Mouse (Mus musculus): Measurements from ENCODE around the gene Wdr93. TPM values are rescaled to one million over a fixed set of nuclear protein-coding genes. Genes with fewer than 3 reads are reported as not detected.

Wdr93 gene
- polyA plus RNA-seq, 1 experiment from 2014 or later, result 0.50 TPM

DNA sequence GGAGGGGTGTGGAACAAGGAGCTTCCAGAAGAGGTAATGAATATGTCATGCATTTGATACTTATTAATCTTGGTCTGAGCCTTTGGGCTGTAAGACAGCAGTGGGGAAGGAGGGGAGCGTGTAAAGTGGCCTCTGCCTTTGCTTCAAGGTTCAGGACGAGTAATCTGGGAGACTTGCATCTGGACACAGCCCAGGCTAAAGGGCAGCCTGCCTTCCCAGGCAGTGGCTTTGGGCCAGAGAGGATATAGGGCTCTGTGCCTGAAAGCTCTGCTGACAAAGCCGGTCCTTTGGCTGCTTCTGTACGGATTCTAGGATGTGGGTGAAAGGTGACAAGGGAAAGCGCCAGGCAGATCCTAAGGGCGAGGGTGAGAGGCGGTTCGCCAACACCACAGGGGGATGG lies 8.4 kb upstream of the Wdr93 start:
- H3K4me2 ChIP-seq (ENCODE audit: low read length), result no peak overlapping the region
- H3K27ac ChIP-seq (replicated peaks in 1 of 2; ENCODE audit: control insufficient read depth in 1 of 2, insufficient read depth in 1 of 2, low read depth in 2 of 2, low read length in 2 of 2), result no peak overlapping the region
- H3K4me3 ChIP-seq (ENCODE audit: control insufficient read depth in 1 of 2, insufficient read depth in 1 of 2, low read depth in 1 of 2, low read length in 2 of 2), result no peak overlapping the region
- no peak overlapping the region for H3K9ac ChIP-seq (ENCODE audit: low read length)
- H3K9me3 ChIP-seq (ENCODE audit: control insufficient read depth, low read length), result no peaks in the 10 kb centered on the region
- no peak for ATAC-seq (ENCODE audit: insufficient number of reproducible peaks, insufficient read depth, low FRiP score, low read depth)
- 76% methylated on average over 8 of the region's 8 CpGs for WGBS
- H3K36me3 ChIP-seq (ENCODE audit: control insufficient read depth, insufficient read depth, low read length), result peaks cover 13% of the 10 kb centered on the region
- H3K27me3 ChIP-seq (ENCODE audit: control insufficient read depth, insufficient read depth, low read length), result no peaks in the 10 kb centered on the region; the same call in 1 of the 2 replicates
- H3K4me1 ChIP-seq (ENCODE audit: control insufficient read depth in 2 of 2, insufficient read depth in 2 of 2, low read length in 2 of 2), result no peaks in the 10 kb centered on the region

DNA sequence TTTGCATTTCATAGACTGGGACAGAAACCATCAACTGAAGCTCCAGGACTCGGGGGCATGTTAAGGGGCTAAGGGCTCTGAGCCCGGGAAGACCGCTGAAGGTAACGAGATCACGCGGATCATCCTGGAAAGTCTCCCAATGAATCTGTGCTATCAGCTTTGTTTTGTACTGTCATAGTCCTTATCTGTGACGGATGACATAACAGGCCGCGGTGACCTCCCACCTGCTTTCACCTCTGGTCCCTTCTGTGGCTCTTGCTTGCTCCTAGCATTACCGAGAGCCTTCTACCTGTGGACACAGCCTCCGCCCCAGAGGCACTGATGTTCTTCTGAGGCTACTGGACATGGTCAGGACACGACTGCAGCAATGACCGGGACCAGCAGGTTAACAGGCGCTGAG lies 6.5 kb upstream of the Wdr93 start:
- no peak overlapping the region for H3K4me2 ChIP-seq (ENCODE audit: low read length)
- no peak overlapping the region for H3K27ac ChIP-seq (replicated peaks in 1 of 2; ENCODE audit: control insufficient read depth in 1 of 2, insufficient read depth in 1 of 2, low read depth in 2 of 2, low read length in 2 of 2)
- no peak for ATAC-seq (ENCODE audit: insufficient number of reproducible peaks, insufficient read depth, low FRiP score, low read depth)
- H3K4me1 ChIP-seq (ENCODE audit: control insufficient read depth in 2 of 2, insufficient read depth in 2 of 2, low read length in 2 of 2), result no peaks in the 10 kb centered on the region
- no peak overlapping the region for H3K9ac ChIP-seq (ENCODE audit: low read length)
- 87% methylated on average over 14 of the region's 14 CpGs for WGBS
- no peaks in the 10 kb centered on the region for H3K9me3 ChIP-seq (ENCODE audit: control insufficient read depth, low read length)
- H3K27me3 ChIP-seq (ENCODE audit: control insufficient read depth, insufficient read depth, low read length), result no peaks in the 10 kb centered on the region; the same call in 1 of the 2 replicates
- H3K4me3 ChIP-seq (ENCODE audit: control insufficient read depth in 1 of 2, insufficient read depth in 1 of 2, low read depth in 1 of 2, low read length in 2 of 2), result no peak overlapping the region
- H3K36me3 ChIP-seq (ENCODE audit: control insufficient read depth, insufficient read depth, low read length), result peaks cover 13% of the 10 kb centered on the region

DNA sequence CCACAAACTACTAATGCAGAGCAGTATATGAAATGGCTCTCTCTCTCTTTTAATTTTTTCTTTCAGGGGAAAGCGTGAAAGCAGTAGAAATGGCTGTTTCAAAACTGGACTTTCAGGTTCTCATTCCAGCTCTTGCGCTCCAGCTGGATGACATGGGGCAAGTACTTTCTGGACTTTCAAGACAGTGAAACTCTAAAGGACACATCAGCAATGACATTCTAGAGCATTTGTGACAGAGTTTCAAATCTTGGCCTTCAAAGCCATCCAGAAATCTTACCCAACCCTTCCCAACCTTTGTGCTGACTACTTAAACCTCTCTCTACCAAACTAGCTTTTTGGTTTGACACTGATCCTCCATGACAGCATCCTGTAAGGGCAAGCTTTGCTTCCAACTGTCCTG lies 4.0 kb upstream of the Wdr93 start:
- ATAC-seq (ENCODE audit: insufficient number of reproducible peaks, insufficient read depth, low FRiP score, low read depth), result no peak
- WGBS, result 94% methylated on average over 2 of the region's 2 CpGs
- H3K9me3 ChIP-seq (ENCODE audit: control insufficient read depth, low read length), result no peaks in the 10 kb centered on the region
- H3K27me3 ChIP-seq (ENCODE audit: control insufficient read depth, insufficient read depth, low read length), result no peaks in the 10 kb centered on the region
- H3K4me1 ChIP-seq (ENCODE audit: control insufficient read depth in 2 of 2, insufficient read depth in 2 of 2, low read length in 2 of 2), result peaks cover 0 to 3% of the 10 kb centered on the region in 2 experiments; a peak in 2 of 4 replicates
- no peak overlapping the region for H3K4me2 ChIP-seq (ENCODE audit: low read length)
- no peak overlapping the region for H3K9ac ChIP-seq (ENCODE audit: low read length)
- no peak overlapping the region for H3K4me3 ChIP-seq (ENCODE audit: control insufficient read depth in 1 of 2, insufficient read depth in 1 of 2, low read depth in 1 of 2, low read length in 2 of 2)
- H3K36me3 ChIP-seq (ENCODE audit: control insufficient read depth, insufficient read depth, low read length), result peaks cover 13% of the 10 kb centered on the region
- H3K27ac ChIP-seq (replicated peaks in 1 of 2; ENCODE audit: control insufficient read depth in 1 of 2, insufficient read depth in 1 of 2, low read depth in 2 of 2, low read length in 2 of 2), result no peak overlapping the region

DNA sequence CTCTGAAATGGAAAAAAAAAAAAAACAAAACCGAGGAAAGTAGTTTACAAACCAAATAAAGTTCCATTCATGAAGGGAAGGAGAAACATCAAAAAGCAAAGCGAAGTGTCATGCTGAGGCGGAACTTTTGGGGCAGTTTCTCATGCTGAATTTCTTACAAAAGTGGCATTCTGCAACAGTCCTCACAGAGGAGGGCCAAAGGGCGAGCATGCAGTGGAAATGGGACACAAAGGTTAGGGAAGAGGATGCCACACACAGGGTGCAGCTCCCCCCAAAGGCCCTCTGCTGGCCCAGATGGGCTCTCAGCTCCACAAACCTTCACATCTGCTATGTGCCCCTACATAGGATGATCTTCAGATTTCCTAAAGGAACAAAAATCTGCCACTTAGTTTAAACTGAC lies 2.7 kb upstream of the Wdr93 start:
- Histone ChIP-seq H3K9ac (ENCODE audit: low read length) (no peak overlapping the region), H3K4me2 (ENCODE audit: low read length) (no peak overlapping the region), H3K27ac (replicated peaks in 1 of 2; ENCODE audit: control insufficient read depth in 1 of 2, insufficient read depth in 1 of 2, low read depth in 2 of 2, low read length in 2 of 2) (no peak overlapping the region), H3K9me3 (ENCODE audit: control insufficient read depth, low read length) (no peaks in the 10 kb centered on the region), H3K36me3 (ENCODE audit: control insufficient read depth, insufficient read depth, low read length) (peaks cover 13% of the 10 kb centered on the region), H3K4me1 (ENCODE audit: control insufficient read depth in 2 of 2, insufficient read depth in 2 of 2, low read length in 2 of 2) (peaks cover 0 to 3% of the 10 kb centered on the region in 2 experiments; a peak in 2 of 4 replicates), H3K27me3 (ENCODE audit: control insufficient read depth, insufficient read depth, low read length) (no peaks in the 10 kb centered on the region), H3K4me3 (ENCODE audit: control insufficient read depth in 1 of 2, insufficient read depth in 1 of 2, low read depth in 1 of 2, low read length in 2 of 2) (no peak overlapping the region)
- no peak for ATAC-seq (ENCODE audit: insufficient number of reproducible peaks, insufficient read depth, low FRiP score, low read depth)
- WGBS, result 75% methylated on average over 4 of the region's 4 CpGs

DNA sequence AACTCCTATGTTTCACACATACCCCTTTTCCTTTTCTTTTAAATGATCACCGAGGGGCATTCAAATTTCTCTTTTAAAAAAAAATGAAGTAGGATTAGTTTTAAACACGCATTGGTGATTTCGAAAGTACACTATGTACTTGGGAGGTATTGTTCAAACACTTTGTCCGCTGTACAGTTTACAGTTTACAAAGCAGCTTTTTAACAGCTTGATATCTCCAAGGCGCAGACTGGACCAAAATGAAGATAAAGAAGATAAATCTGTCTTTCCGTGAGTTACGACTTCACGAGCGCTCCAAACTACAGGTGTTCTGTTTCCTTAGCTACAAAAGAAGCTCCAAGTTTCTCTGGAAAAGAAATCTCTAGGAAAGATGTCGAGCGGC lies 695 bp upstream of the Wdr93 start:
- H3K27me3 ChIP-seq (ENCODE audit: control insufficient read depth, insufficient read depth, low read length), result no peaks in the 10 kb centered on the region
- WGBS, result 20% methylated on average over 11 of the region's 11 CpGs
- H3K27ac ChIP-seq (replicated peaks in 1 of 2; ENCODE audit: control insufficient read depth in 1 of 2, insufficient read depth in 1 of 2, low read depth in 2 of 2, low read length in 2 of 2), result no peak overlapping the region
- ATAC-seq (ENCODE audit: insufficient number of reproducible peaks, insufficient read depth, low FRiP score, low read depth), result no peak
- no peaks in the 10 kb centered on the region for H3K9me3 ChIP-seq (ENCODE audit: control insufficient read depth, low read length)
- H3K36me3 ChIP-seq (ENCODE audit: control insufficient read depth, insufficient read depth, low read length), result peaks cover 5% of the 10 kb centered on the region
- H3K9ac ChIP-seq (ENCODE audit: low read length), result peak overlapping the region; percentile 82
- peak overlapping the region; percentile 73 for H3K4me3 ChIP-seq (ENCODE audit: control insufficient read depth in 1 of 2, insufficient read depth in 1 of 2, low read depth in 1 of 2, low read length in 2 of 2)
- peaks cover 0 to 3% of the 10 kb centered on the region in 2 experiments; a peak in 2 of 4 replicates for H3K4me1 ChIP-seq (ENCODE audit: control insufficient read depth in 2 of 2, insufficient read depth in 2 of 2, low read length in 2 of 2)
- H3K4me2 ChIP-seq (ENCODE audit: low read length), result peak overlapping the region; percentile 94

DNA sequence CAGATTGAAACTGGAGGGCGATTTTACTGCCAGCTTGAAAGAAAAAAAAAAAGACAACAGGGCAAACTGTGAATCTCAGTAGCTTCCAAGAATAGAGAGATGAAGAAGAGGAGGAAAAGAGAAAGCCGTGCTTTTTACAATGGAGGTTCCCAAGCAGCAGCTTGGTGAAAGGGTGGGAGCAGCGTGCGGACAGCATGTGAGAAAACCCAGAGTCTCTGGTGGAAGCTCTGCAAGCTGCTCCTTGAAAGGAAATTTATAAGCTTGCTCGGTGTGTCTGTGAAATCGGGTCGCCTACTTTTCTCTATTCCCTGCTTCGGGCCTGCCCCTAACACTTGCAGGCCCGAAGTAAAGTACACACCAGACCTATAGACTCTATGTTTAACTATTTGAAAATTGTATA lies 1.1 kb downstream of the Wdr93 start:
- Histone ChIP-seq H3K36me3 (ENCODE audit: control insufficient read depth, insufficient read depth, low read length) (no peaks in the 10 kb centered on the region), H3K9ac (ENCODE audit: low read length) (no peak overlapping the region), H3K27me3 (ENCODE audit: control insufficient read depth, insufficient read depth, low read length) (no peaks in the 10 kb centered on the region), H3K27ac (replicated peaks in 1 of 2; ENCODE audit: control insufficient read depth in 1 of 2, insufficient read depth in 1 of 2, low read depth in 2 of 2, low read length in 2 of 2) (no peak overlapping the region), H3K4me2 (ENCODE audit: low read length) (no peak overlapping the region), H3K4me1 (ENCODE audit: control insufficient read depth in 2 of 2, insufficient read depth in 2 of 2, low read length in 2 of 2) (peaks cover 0 to 3% of the 10 kb centered on the region in 2 experiments; a peak in 2 of 4 replicates), H3K9me3 (ENCODE audit: control insufficient read depth, low read length) (no peaks in the 10 kb centered on the region), H3K4me3 (ENCODE audit: control insufficient read depth in 1 of 2, insufficient read depth in 1 of 2, low read depth in 1 of 2, low read length in 2 of 2) (no peak overlapping the region)
- 89% methylated on average over 9 of the region's 9 CpGs for WGBS
- ATAC-seq (ENCODE audit: insufficient number of reproducible peaks, insufficient read depth, low FRiP score, low read depth), result no peak

DNA sequence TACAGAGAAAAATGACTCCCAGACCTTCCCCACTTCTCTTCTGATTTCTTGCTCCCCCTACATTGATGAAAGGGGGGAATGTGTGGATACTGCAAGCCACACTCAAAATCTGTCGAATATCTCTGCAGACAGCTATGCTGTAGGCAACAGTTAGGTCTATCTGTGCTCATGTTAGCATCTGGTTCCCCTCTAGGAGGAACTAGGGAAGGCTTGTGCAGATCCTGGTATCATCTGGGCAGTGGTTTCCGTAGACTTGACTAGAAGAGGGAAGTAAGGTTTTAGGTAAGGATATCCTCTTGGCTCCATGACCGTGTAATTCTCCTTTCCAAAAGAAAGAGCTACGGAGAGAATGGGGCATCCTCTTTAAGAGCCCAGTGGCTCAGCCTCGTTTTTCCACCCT lies 1.6 kb downstream of the Wdr93 start:
- Histone ChIP-seq H3K36me3 (ENCODE audit: control insufficient read depth, insufficient read depth, low read length) (no peaks in the 10 kb centered on the region), H3K27ac (replicated peaks in 1 of 2; ENCODE audit: control insufficient read depth in 1 of 2, insufficient read depth in 1 of 2, low read depth in 2 of 2, low read length in 2 of 2) (no peak overlapping the region), H3K4me1 (ENCODE audit: control insufficient read depth in 2 of 2, insufficient read depth in 2 of 2, low read length in 2 of 2) (peaks cover 0 to 3% of the 10 kb centered on the region in 2 experiments; a peak in 2 of 4 replicates), H3K4me3 (ENCODE audit: control insufficient read depth in 1 of 2, insufficient read depth in 1 of 2, low read depth in 1 of 2, low read length in 2 of 2) (no peak overlapping the region), H3K9ac (ENCODE audit: low read length) (no peak overlapping the region), H3K4me2 (ENCODE audit: low read length) (no peak overlapping the region), H3K9me3 (ENCODE audit: control insufficient read depth, low read length) (no peaks in the 10 kb centered on the region), H3K27me3 (ENCODE audit: control insufficient read depth, insufficient read depth, low read length) (no peaks in the 10 kb centered on the region)
- 73% methylated on average over 5 of the region's 5 CpGs for WGBS
- ATAC-seq (ENCODE audit: insufficient number of reproducible peaks, insufficient read depth, low FRiP score, low read depth), result no peak

DNA sequence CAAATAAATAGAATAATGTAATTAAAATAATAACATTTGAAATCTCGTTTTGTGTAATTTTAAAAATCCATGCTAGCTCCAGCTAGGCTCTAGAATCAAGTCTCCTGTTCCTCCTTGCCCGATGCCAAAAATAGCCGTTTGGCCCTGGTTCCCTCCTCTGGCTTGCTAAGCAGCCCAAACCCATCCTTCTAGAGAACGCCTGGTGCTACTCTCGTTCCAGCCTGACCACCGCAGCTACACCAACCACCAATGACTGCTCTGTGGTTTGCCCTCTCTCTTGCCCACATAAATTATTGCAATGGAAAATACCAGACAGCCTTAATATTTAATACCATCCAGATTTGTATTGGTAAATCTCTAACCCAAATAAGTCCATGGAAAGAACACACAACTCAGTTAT lies 4.7 kb downstream of the Wdr93 start:
- no peak overlapping the region for H3K9ac ChIP-seq (ENCODE audit: low read length)
- peaks cover 0 to 3% of the 10 kb centered on the region in 2 experiments; a peak in 2 of 4 replicates for H3K4me1 ChIP-seq (ENCODE audit: control insufficient read depth in 2 of 2, insufficient read depth in 2 of 2, low read length in 2 of 2)
- 63% methylated on average over 6 of the region's 6 CpGs for WGBS
- no peaks in the 10 kb centered on the region for H3K9me3 ChIP-seq (ENCODE audit: control insufficient read depth, low read length)
- no peaks in the 10 kb centered on the region for H3K36me3 ChIP-seq (ENCODE audit: control insufficient read depth, insufficient read depth, low read length)
- no peak overlapping the region for H3K4me2 ChIP-seq (ENCODE audit: low read length)
- no peaks in the 10 kb centered on the region for H3K27me3 ChIP-seq (ENCODE audit: control insufficient read depth, insufficient read depth, low read length)
- H3K4me3 ChIP-seq (ENCODE audit: control insufficient read depth in 1 of 2, insufficient read depth in 1 of 2, low read depth in 1 of 2, low read length in 2 of 2), result no peak overlapping the region
- H3K27ac ChIP-seq (replicated peaks in 1 of 2; ENCODE audit: control insufficient read depth in 1 of 2, insufficient read depth in 1 of 2, low read depth in 2 of 2, low read length in 2 of 2), result no peak overlapping the region
- ATAC-seq (ENCODE audit: insufficient number of reproducible peaks, insufficient read depth, low FRiP score, low read depth), result no peak

Measured in heart, embryonic 14.5 days (tissue).